Mouse (Mus musculus) mouse embryonic stem cell (cell line): ENCODE measurements around the gene Rab21.

Experiments
- in situ Hi-C, 2 experiments: fragments of 300-500 bp; cut with MboI; formaldehyde crosslinking; loops; 1 replicate in 1 of 2; 3 replicates in 1 of 2; pipeline ENCODE4 v1.14.3; 2019 to 2020; ENCODE audit warnings: low sequenced_read_pairs in 2 of 2, low pct_unique_long_range_greater_than_20kb in 1 of 2, mixed read lengths in 1 of 2; ENCODE audit not compliant: unreplicated experiment in 1 of 2

Gene Rab21

GRCm38 (mm10) chr10:115315473-115316171 is at the start of gene Rab21:
TSS of gene Rab21 (minus strand) at chr10:115315594.
- in situ Hi-C loops: loop anchor here in 1 of 2 experiments (10.0 kb wide), 1 partner anchor 121 kb away; no protein-coding TSS in a partner anchor

- in situ Hi-C loops: no loop called here
Measured at GRCm38 (mm10) chr10:115363151-115363550, 47.8 kb upstream of the Rab21 start.

GRCm38 (mm10) chr10:115362623-115362964 is 47.2 kb upstream of the Rab21 start:
- in situ Hi-C loops: no loop called here

GRCm38 (mm10) chr10:115361840-115362622 is 46.6 kb upstream of the Rab21 start, which contains the start of gene Tmem19:
TSS of gene Tmem19 (minus strand) at chr10:115362501.
- in situ Hi-C loops: no loop called here

- in situ Hi-C loops: no loop called here
Measured at GRCm38 (mm10) chr10:115359066-115359465, 43.7 kb upstream of the Rab21 start.

- in situ Hi-C loops: no loop called here
Measured at GRCm38 (mm10) chr10:115358216-115358919, 43.0 kb upstream of the Rab21 start.

- in situ Hi-C loops: no loop called here
Measured at GRCm38 (mm10) chr10:115356106-115356505, 40.7 kb upstream of the Rab21 start.

GRCm38 (mm10) chr10:115355016-115355415 is 39.6 kb upstream of the Rab21 start:
- in situ Hi-C loops: no loop called here

- in situ Hi-C loops: no loop called here
Measured at GRCm38 (mm10) chr10:115354553-115354952, 39.2 kb upstream of the Rab21 start.

- in situ Hi-C loops: no loop called here
Measured at GRCm38 (mm10) chr10:115350810-115351397, 35.5 kb upstream of the Rab21 start.

GRCm38 (mm10) chr10:115349509-115349908 is 34.1 kb upstream of the Rab21 start:
- in situ Hi-C loops: loop anchor here in 1 of 2 experiments (25.0 kb wide), 1 partner anchor 263 kb away; no protein-coding TSS in a partner anchor

- in situ Hi-C loops: loop anchor here in 1 of 2 experiments (25.0 kb wide), 1 partner anchor 263 kb away; no protein-coding TSS in a partner anchor
Measured at GRCm38 (mm10) chr10:115349029-115349428, 33.6 kb upstream of the Rab21 start.

GRCm38 (mm10) chr10:115348131-115348530 is 32.7 kb upstream of the Rab21 start:
- in situ Hi-C loops: loop anchor here in 1 of 2 experiments (25.0 kb wide), 1 partner anchor 264 kb away; no protein-coding TSS in a partner anchor

- in situ Hi-C loops: loop anchor here in 1 of 2 experiments (25.0 kb wide), 1 partner anchor 266 kb away; no protein-coding TSS in a partner anchor
Measured at GRCm38 (mm10) chr10:115346444-115346843, 31.1 kb upstream of the Rab21 start.

- in situ Hi-C loops: loop anchor here in 1 of 2 experiments (25.0 kb wide), 1 partner anchor 269 kb away; no protein-coding TSS in a partner anchor
Measured at GRCm38 (mm10) chr10:115342771-115343425, 27.5 kb upstream of the Rab21 start.

GRCm38 (mm10) chr10:115339820-115340328 is 24.5 kb upstream of the Rab21 start:
- in situ Hi-C loops: loop anchor here in 1 of 2 experiments (25.0 kb wide), 1 partner anchor 272 kb away; no protein-coding TSS in a partner anchor

- in situ Hi-C loops: loop anchor here in 1 of 2 experiments (25.0 kb wide), 1 partner anchor 275 kb away; no protein-coding TSS in a partner anchor
Measured at GRCm38 (mm10) chr10:115336901-115337300, 21.5 kb upstream of the Rab21 start.
